14 mouse cellular contexts compared by ENCODE assay signal in the genomic region with DNA sequence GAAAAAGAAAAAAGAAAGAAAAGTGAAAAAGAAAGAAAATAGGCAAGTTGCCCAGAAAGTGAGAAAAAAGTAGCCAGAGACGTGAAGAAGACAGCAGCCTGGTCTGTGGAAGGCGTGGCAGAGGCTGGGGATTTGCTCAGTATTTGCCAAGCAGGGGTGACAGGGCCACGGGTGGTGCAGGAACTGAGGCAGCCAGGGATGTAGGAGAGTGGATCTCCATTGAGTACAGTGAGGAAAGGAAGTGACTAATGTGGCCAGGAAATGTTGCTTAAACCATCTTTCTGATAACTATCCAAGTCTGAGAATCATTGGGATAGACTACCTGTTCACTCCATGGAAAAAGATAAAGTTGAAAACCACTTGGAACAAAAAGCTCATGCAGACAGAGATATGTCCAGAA.
"Had no signal": no experiment of that assay in that cellular context is flagged by ENCODE, and none has a peak within 500 bp of the region (broad histone marks: within the 10 kb centered on the region; RNA-seq: fewer than 3 reads in every experiment).

No protein-coding gene starts in this region.

- H3K36me3 ChIP-seq: lung, embryonic 15.5 days; midbrain, embryonic 13.5 days; midbrain, embryonic 15.5 days; neural tube, embryonic 12.5 days had no signal

- ATAC-seq: liver, postnatal 0 days; lung, postnatal 0 days; midbrain, embryonic 13.5 days; midbrain, embryonic 15.5 days had no signal

- DNase-seq: liver, postnatal 0 days; lung, adult 2 months; lung, postnatal 14 days; lung, postnatal 36 days; right cerebral cortex, postnatal 14 days; spleen, adult 18-20 months; thymus, adult 18-20 months; thymus, postnatal 14 days; thymus, postnatal 36 days had no signal

- H3K27me3 ChIP-seq: lung, embryonic 15.5 days; midbrain, embryonic 13.5 days; midbrain, embryonic 15.5 days; neural tube, embryonic 12.5 days had no signal

- H3K4me3 ChIP-seq: lung, embryonic 15.5 days; midbrain, embryonic 13.5 days; midbrain, embryonic 15.5 days; neural tube, embryonic 12.5 days had no signal

- H3K9me3 ChIP-seq: lung, embryonic 15.5 days; midbrain, embryonic 13.5 days; midbrain, embryonic 15.5 days; neural tube, embryonic 12.5 days had no signal
